Mouse (Mus musculus): ENCODE data around the gene Recql5.

Recql5 gene

GRCm38 (mm10) chr11:115901338-115902161, 31.7 kb downstream of the Recql5 start:
- no peak for DNase-seq (ENCODE audit: low read depth, low spot score)

DNA sequence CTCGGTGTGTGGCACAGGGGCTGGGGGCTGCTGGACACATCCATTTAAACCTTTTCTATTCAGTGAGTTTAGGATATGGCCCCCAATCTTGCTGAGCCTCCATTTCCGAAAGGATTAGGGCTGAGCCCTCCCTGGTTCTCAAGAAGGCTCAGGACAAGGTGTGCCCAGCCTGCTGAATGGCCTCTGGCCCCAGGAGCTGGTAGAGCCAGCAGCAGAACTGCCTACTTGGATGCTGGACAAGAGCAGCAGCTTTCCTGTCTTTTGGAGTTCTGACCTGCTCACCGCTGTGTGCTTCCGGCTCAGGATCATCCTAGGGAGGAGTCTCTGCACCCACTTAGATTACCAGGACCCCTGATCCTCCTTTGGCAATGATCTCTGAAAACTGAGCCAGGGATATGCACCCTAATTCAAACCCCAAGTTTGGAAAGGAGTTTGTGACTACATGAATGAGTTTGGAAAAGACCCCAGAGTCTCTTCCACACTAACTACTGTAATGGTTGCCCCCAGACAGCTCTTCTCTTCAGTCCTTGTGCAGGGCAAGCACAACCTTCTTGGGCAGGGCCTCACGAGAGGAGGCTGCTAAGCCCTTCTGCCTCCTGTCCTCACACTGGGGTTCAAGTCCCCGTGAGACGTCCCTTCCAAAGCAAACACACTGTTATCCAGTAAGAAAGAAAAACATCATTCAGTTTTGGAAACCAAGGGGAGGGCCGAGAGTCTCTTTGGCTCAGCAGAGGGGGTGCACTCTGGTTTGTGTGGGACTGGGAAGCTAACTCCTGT, 32.5 kb downstream of the Recql5 start:
- DNase-seq (ENCODE audit: low read depth, low spot score), result no peak

DNA sequence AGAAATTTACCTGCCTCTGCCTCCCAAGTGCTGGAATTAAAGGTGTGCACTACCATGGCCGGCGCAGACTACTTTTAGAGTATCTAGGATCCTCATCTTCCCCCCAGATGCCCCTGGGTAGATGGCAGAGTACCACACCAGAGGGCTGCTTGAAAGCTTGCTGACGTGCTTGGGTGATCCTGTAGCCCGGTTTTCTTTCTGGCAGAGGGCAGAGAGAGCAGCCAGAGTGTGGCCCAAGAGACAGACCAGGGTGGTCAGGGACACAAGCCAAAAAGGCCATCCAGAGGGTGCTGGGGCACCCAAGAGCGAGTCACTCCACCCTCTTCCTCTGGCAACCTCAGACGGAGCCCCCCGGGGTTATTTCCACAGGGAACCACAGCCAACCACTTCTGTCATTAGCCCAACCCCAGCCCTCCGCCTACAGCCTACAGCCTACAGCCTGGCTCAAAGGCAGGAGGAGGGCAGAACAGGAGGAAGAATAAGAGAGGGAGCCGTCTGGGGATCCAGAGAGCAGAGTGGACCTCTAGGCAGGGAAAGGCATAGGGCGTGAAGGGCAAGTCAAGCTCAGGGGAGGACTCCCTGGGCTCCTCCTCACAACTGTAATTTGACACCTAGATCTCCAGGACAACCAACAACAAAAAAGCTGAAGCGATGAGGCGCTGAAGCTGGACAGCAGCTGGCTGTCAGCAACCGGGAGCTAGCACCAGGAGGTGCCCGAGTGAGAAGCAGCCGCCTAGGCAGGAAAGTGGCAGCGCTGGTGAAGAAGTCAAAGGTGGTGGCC, 33.6 kb downstream of the Recql5 start, which contains the start of gene Smim5:
Gene Smim5 (plus strand): TSS at position 481 of the 781 bp plus-strand sequence.
- peak; percentile 88 for DNase-seq (ENCODE audit: low read depth, low spot score)

- no peak for DNase-seq (ENCODE audit: low read depth, low spot score)
Observed at GRCm38 (mm10) chr11:115898886-115899285, 34.4 kb downstream of the Recql5 start.

DNA sequence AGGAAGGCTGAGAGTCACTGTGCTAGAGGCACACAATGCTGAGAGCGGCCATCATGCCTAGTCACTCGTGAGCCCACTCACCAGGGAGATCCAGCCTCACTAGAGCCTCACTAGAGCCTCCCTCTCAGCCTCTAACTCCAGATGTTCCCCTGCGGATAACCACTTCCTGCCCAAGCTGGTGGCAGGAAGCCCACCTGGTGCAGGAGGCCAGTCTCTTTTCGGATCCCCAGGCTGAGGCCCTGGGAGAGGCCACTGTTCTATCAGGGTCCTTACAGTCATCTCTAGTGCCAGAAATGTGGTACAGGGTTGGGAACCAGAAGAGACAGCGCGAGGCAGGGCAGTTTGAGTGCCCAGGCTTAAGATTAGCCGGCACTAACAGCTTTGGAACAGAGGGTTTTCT, 34.8 kb downstream of the Recql5 start:
- no peak for DNase-seq (ENCODE audit: low read depth, low spot score)

DNA sequence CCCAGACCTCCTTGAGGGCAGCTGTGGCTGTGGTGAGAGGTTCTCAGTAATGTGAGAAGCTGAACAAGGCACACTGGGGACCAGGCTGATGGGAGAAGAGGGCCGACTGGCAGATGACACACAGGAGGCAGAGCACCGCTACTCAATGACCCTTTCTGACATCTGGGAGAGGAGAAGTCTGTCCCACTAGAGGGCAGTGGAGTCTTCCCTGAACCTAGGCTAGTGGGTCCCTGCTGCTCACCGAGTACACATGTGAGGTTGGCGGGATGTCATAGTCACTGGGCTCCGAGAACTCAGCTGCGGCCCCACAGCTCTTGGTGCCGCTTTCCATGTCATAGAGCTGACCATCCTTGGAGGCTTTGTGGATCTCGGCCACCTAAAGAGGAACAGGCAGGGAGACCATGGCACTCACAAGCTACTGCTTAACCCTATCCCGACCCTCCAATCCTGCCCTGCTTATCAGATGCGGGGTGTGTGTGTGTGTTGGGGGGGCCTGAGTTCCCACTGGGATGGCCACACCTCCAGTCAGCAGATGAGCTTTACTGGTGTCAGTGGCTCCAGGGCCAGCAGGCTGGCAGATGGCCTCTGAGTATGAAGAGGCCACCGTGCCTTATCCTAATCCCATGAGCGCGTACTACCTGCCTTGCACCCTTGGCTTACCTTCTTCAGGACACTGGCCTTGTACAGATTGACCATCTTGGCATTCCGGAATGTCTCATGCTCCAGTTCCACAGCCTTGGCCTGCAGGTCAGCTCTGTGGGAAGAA, 38.3 kb downstream of the Recql5 start:
- no peak for DNase-seq (ENCODE audit: low read depth, low spot score)

DNA sequence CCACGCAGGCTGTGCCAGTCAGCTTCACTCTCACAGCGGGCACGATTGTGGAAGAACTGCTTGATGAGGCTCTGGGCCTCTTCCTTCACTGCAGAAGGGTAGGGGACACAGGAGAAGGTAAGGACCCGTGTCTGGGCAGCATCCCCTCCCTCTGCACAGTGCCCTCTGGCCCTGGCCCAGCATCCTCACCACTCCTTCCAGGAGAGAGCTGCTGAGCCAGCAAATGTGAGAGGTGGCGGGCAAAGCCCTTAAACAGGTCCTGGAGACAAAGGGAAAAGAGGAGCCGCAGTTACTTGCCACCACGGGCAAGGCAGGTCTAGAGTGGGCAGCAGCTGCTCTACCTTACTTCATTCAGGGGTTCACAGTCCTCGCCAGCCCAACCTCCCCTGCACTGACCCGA, 40.2 kb downstream of the Recql5 start:
- DNase-seq (ENCODE audit: low read depth, low spot score), result no peak

DNA sequence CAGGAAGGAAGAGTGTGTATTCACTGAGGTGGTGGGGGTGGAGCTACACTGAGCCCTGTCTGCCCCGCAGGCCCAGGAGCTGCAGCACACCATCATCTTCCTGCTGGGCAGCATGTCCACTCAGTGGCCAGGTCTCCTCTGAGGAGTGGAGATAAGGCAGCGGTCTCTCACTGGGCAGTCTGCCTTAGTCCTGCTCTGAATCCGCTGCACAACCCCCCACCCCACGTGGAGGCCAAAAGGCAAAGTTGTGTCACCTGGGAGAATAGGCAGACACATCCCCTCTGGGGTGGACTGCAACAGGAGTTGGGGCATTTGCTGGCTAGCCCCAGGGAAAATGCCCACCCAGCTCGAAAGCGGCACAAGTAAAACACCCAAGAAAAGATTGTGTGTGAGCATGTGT, 41.1 kb downstream of the Recql5 start:
- DNase-seq (ENCODE audit: low read depth, low spot score), result no peak

DNA sequence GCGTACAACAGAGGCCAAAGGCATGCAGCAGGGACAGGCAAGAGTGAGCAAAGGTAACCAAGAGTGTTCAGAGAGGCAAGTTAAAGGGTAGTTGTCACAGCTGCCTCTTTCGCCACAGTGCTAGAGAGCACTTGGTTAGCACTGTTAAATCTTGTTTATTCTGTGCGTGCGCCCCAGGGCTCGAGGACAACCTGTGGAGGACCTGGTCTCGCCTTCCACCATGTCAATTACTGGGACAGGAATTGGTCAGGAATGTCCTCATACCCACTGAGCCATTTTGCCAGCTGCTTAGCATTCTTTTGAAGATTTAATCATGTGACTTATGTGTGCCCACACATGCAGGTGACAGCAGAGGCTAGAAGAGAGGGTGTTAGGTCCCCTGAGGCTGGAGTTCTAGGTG, 44.1 kb downstream of the Recql5 start:
- no peak for DNase-seq (ENCODE audit: low read depth, low spot score)

- no peak for DNase-seq (ENCODE audit: low read depth, low spot score)
Observed at GRCm38 (mm10) chr11:115888020-115888419, 45.3 kb downstream of the Recql5 start.

DNA sequence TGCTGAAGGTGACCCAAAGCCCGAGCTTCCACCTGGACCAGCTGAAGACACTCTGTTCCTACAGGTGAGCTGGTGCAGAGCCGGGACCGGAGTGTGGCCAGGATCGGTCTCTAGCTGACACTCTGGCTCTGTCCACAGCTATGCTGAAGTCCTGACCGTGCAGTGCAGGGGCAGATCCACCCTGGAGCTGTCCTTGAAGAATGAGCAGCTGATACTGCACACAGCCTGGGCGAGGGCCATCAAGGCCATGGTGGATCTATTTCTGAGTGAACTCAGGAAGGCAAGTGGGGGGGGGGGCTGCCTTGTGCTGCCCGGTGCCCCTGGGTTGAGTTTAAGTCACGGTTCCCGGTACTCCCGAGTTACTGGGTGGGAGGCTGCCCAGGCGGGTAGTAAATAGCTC, 46.8 kb downstream of the Recql5 start:
- no peak for DNase-seq (ENCODE audit: low read depth, low spot score)

- no peak for DNase-seq (ENCODE audit: low read depth, low spot score)
Observed at GRCm38 (mm10) chr11:115885281-115885680, 48.0 kb downstream of the Recql5 start.

DNA sequence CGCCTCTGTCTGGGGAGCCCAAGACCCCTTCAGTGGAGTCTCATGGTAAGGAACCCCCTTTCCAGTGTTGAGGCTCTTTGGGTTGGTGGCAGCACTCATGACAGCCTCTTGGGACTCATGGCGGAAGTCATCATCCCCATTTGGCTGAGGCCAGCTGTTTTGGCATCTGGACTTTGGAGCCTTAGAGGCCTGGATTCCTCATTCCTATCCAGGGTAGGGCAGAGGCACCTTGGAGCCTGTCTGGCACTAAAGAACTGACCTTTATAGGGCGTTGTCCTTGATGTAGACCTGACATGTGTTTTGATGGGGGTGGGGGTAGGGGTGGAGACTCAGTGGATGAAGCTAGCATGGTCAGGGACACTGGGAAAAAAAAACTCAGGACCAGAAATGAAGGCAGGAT, 48.9 kb downstream of the Recql5 start:
- DNase-seq (ENCODE audit: low read depth, low spot score), result no peak

DNA sequence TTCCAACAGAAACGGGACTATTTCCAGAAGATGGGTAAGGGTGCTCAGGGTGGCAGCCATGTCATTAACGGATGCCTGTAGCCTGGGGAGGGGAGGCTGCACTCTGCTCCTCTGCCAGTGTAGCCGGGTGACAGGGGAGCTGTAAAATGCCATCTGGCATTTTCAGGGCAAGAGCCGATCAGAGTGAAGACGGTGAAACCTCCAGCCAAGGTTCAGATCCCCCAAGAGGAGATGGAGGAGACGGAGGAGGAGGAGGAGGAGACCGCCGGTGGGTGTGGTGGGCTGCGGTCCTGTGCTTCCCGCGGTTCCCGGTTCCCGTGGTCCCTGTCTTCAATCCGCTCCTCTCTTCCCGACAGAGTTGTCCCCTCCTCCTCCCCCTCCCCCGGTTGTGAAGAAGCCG, 50.0 kb downstream of the Recql5 start:
- DNase-seq (ENCODE audit: low read depth, low spot score), result no peak

- no peak for DNase-seq (ENCODE audit: low read depth, low spot score)
Observed at GRCm38 (mm10) chr11:115881002-115881401, 52.3 kb downstream of the Recql5 start.

GRCm38 (mm10) chr11:115878071-115878470, 55.2 kb downstream of the Recql5 start:
- DNase-seq (ENCODE audit: low read depth, low spot score), result no peak

DNA sequence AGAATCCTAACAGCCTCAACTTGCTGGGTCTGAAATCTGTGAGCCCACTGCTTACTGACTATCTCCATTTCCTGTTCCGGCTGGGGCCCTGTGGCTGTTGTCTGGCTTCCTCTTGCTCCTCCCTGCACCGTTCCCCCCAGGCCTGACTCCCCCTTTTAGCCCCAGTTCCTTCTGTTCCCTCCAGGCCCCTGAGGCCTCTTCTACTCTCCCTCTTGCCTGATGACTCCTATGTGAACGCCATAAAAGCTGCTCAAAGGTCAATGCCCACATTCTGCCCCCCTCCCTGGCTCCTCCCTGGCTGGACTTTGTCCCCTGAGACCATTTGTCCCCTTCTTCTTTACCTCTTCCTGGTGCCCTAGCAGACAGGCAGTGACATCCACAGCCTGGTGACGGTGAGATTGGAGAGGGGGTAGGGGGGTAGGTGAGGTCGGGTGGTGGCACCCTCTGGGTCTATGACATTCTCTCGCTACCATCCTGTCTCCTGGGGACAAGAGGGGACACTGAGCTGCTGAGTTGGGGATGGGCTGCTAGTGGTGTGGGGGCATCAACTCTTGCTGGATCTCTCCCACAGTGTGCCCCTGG, 56.0 kb downstream of the Recql5 start:
- no peak for DNase-seq (ENCODE audit: low read depth, low spot score)

DNA sequence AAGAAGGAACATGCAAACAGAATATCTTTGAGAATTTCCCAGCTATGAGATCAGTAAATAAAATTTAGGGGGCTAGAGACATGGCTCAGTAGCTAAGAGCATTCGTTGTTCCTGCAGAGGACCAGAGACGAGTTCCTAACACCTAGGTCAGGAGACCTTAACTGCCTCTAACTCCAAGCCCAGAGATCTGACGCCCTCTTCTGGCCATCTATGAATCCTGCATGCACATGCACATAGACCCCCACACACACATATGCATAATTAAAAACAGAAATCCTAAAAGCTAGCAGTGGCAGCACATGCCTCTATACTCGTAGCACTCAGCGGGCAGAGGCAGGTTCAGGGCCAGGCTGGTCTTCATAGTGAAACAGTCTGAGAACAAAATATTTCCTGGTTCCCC, 56.8 kb downstream of the Recql5 start:
- no peak for DNase-seq (ENCODE audit: low read depth, low spot score)

DNA sequence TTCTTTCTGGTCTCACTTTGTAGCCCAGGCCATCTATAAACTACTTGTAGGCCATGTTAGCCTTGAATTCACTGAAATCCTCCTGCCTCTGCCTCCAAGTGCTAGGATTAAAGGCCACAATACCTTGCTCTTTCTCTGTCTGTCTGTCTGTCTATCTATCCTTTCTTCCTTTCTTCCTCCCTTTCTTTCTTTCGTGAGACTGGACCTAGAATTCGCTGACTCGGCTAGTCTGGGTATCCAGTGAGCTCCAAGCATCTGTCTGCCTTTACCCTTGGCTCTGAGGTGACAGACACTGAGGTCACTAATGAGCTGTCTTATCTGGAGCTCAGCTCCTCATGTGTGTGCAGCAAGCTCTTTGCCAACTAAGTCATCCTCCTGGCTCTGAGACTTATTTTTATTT, 57.3 kb downstream of the Recql5 start:
- DNase-seq (ENCODE audit: low read depth, low spot score), result no peak

GRCm38 (mm10) chr11:115872437-115872836, 60.8 kb downstream of the Recql5 start:
- no peak for DNase-seq (ENCODE audit: low read depth, low spot score)

DNA sequence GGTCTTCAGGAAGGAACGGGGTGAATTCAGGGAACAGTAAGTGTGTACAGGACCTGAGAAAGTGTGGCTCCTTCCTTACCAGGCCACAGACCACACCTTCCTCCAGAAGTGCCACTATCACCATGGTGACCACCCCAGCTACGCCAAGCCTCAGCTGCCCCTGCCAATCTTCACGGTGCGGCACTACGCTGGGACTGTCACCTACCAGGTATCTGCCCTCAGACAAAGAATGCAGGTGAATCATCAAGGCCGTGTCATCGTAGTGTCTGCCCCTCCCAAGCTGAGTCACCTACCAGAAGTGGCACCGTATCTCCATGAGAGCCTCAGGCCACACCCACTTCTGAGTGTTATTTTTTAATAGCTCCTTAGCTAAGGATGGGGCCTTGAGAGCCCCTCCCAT, 63.9 kb downstream of the Recql5 start:
- DNase-seq (ENCODE audit: low read depth, low spot score), result no peak

All from skeletal muscle tissue, adult 2 months (tissue).